Mouse (Mus musculus) left cerebral cortex, adult 2 months (tissue): Measurements from ENCODE around the gene Pcbp3. TPM values are rescaled to one million over a fixed set of nuclear protein-coding genes. Genes with fewer than 3 reads are reported as not detected.
A peak's percentile ranks its signal among the peaks of the same experiment; 100 is the strongest.
"Not testable (repeated sequence)": the region's sequence is repeated elsewhere in the genome, so short reads cannot be mapped to it uniquely, and the experiment has no call there.

Experiments used
- DNase-seq, 2 experiments: peaks; one replicate each; pipeline ENCODE4 v3.0.0; 2021 to 2022; ENCODE audit warnings: low spot score in 2 of 2, mixed read lengths in 1 of 2; ENCODE audit errors: extremely low spot score in 1 of 2
- H3K27ac ChIP-seq: fragments of 200-600 bp; 2 replicates; pipeline ENCODE4 v1.8.1; 2022
- H3K4me3 ChIP-seq: fragments of 200-600 bp; 2 replicates; pipeline ENCODE4 v1.8.1; 2022
- CTCF ChIP-seq: fragments of 200-600 bp; IDR thresholded peaks from 2 replicates; pipeline ENCODE4 v1.8.1; 2022; ENCODE audit warnings: antibody characterized with exemption, mild to moderate bottlenecking, moderate library complexity
- intact Hi-C: fragments of 180-260 bp; cut with DNase I; formaldehyde crosslinking; loops from one replicate; pipeline ENCODE4 v1.15.1; 2025
- total RNA-seq, 2 experiments: library from RNA; stranded (reverse); gene quantifications; 2 replicates each; pipeline ENCODE4 v1.2.3; 2021

Gene Pcbp3
- total RNA-seq, 2 experiments from 2014 or later, result 60.8 to 62.2 TPM

DNA sequence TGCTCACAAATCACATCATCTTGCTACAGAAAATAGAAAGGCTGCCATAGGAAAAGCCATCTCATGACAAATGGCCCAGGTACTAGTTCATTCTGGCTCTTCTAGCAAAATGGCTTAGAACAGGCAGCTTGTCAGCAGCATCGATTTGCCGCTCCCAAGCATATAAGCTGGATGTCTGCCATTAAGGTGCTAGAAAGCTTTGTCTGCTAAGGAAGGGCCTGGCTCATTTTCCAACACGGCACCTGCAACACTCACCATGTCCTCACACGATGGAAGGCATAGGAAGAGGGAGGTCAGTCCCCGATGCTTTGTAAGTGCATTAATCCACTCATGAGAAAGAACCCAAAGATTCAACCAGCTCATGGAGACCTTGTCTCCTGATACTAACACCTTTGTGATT, 182.5 kb downstream of the Pcbp3 start:
- H3K27ac ChIP-seq, result no peak overlapping the region

DNA sequence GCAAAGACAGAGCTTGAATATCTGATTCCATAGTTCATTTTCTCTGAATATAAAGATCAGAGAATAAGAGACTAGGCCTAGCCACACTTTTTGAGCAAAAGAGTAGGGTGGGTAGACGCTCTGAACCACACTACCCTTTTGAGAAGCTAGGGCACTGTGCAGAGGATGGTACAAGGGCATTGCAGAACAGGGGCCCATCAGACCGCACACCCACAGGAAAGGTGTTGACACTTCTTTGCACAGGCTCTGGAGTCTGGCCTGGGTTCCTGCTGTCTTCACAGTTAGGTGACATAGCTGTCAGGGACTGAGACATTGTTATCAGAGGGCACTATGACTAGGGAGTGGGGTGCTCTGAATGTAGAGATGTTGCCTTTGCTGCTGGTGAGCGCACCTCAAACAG, 190.1 kb downstream of the Pcbp3 start:
- no peak for DNase-seq
- intact Hi-C loops, result no loop called here
- TF ChIP-seq CTCF, result no peak
- H3K27ac ChIP-seq, result no peak overlapping the region
- no peak overlapping the region for H3K4me3 ChIP-seq

More for the DNA sequence above, 182.5 kb downstream of the Pcbp3 start:
- no peak for TF ChIP-seq CTCF
- no peak overlapping the region for H3K4me3 ChIP-seq
- intact Hi-C loops, result no loop called here
- no peak for DNase-seq

DNA sequence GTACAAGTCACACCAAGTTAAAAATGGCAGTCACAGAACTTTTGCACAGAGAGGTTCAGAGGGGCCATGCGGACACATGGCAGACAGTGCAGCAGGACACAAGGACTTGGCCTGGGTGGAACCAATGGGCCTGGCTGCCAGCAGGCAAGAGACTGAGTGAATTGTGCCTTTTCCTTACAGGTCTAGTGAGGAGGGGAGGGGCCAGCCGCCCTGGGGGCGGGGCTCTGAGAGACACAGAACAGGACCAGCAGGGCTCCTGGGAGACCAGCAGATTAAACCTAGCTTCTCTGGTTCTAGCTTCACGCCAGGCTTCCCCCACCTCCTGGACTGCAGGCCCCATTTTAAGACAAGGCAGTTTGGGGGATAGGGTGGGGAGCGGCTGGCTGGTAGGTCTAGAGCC, 190.6 kb downstream of the Pcbp3 start:
- intact Hi-C loops, result no loop called here
- no peak for TF ChIP-seq CTCF
- Histone ChIP-seq H3K27ac (no peak overlapping the region), H3K4me3 (no peak overlapping the region)
- no peak for DNase-seq

DNA sequence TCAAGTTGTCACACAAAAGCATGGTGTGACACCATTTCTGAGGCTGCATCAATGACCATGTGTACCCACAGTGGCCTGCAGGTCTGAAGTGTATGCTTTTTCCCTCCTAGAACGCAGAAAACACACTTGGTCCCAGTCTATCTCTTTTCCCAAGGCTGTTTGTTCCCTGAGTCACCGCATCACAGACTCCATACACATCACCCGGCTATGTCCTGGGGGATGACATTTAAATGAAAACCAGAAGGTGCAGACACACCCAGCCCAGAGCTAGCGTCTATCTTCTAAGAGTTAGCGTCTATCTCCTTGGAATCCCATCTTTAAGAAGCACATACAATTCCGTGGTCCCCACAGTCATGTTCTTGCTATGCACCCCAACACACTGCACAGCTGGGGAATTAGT, 192.1 kb downstream of the Pcbp3 start:
- no peak for DNase-seq
- Histone ChIP-seq H3K27ac (no peak overlapping the region), H3K4me3 (no peak overlapping the region)
- intact Hi-C loops, result no loop called here
- no peak for TF ChIP-seq CTCF

DNA sequence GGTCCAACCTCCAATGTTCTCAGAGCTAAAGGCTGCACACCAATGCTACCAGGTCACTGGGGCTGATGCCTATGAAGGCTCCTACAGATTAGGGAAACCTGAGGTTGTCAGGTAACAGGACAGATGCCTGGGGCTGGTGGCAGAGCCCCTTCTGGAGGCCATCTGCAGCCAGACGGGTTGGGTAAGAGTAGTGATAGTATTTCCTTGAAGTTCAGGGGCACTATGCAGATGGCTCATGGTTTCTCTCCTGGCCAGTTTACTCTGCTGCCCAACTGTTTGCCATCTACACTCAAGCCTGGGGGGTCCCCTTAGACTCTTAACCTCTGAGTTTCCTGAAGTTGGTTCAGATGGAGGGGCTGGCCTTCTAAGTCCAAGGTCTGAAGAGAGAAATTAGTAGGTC, 195.5 kb downstream of the Pcbp3 start:
- DNase-seq, result no peak
- TF ChIP-seq CTCF, result no peak
- H3K27ac ChIP-seq, result no peak overlapping the region
- intact Hi-C loops, result no loop called here
- H3K4me3 ChIP-seq, result no peak overlapping the region

- H3K4me3 ChIP-seq, result no peak overlapping the region
- H3K27ac ChIP-seq, result no peak overlapping the region
- intact Hi-C loops, result no loop called here
- TF ChIP-seq CTCF, result no peak
- DNase-seq, result no peak
Measured at GRCm38 (mm10) chr10:76764927-76765326, 196.8 kb downstream of the Pcbp3 start.

GRCm38 (mm10) chr10:76763016-76763415, 198.7 kb downstream of the Pcbp3 start:
- Histone ChIP-seq H3K27ac (no peak overlapping the region), H3K4me3 (no peak overlapping the region)
- intact Hi-C loops, result no loop called here
- no peak for TF ChIP-seq CTCF
- peak in 1 of 2 experiments; percentile 5 for DNase-seq

- no peak overlapping the region for H3K4me3 ChIP-seq
- H3K27ac ChIP-seq, result no peak overlapping the region
- intact Hi-C loops, result no loop called here
- TF ChIP-seq CTCF, result no peak
- DNase-seq, result peak in 1 of 2 experiments; percentile 11
Measured at GRCm38 (mm10) chr10:76762411-76762810, 199.3 kb downstream of the Pcbp3 start.

- no peak for TF ChIP-seq CTCF
- intact Hi-C loops, result no loop called here
- H3K4me3 ChIP-seq, result no peak overlapping the region
- peak in 1 of 2 experiments; percentile 7 for DNase-seq
- H3K27ac ChIP-seq, result no peak overlapping the region
Measured at GRCm38 (mm10) chr10:76759878-76760277, 201.8 kb downstream of the Pcbp3 start.

DNA sequence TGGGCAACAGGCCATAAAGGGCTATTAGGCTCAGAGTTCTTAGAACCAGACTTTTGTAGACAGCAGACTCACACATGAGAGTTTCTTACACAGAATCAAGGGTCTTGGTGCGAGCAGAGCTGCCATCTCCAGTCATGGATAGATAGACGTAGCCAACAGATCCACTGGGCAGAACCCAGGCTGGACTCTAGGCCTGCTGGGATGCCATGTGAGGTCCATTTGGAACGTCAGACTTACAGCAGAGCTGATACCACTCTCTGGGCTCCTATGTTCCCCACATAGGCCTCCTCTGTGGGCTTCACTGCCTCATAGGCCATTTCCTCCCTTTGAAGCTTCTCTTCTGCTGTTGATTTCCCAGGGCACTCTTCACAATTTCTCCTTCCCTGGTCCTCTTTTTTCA, 208.0 kb downstream of the Pcbp3 start:
- no peak overlapping the region for H3K27ac ChIP-seq
- H3K4me3 ChIP-seq, result no peak overlapping the region
- no peak for TF ChIP-seq CTCF
- peak in 1 of 2 experiments; percentile 2 for DNase-seq
- intact Hi-C loops, result no loop called here

DNA sequence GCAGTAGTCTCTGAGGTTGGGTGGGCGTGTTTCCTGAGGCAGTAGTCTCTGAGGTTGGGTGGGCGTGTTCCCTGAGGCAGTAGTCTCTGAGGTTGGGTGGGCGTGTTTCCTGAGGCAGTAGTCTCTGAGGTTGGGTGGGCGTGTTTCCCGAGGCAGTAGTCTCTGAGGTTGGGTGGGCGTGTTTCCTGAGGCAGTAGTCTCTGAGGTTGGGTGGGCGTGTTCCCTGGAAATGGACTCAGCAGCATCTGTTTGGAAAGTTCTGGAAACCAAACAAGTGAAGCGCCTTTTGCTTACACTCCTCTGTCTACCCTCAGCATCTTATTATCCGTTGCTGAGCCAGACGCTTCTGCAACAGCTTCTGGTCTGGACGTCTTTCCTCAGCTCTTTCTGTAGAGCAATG, 217.4 kb downstream of the Pcbp3 start:
- intact Hi-C loops, H3K4me3 ChIP-seq, H3K27ac ChIP-seq: not testable (repeated sequence)
- DNase-seq, result peak; percentile 36 to 56

GRCm38 (mm10) chr10:76736764-76737163, 224.9 kb downstream of the Pcbp3 start:
- intact Hi-C loops, result no loop called here
- Histone ChIP-seq H3K4me3 (no peak overlapping the region), H3K27ac (no peak overlapping the region)
- TF ChIP-seq CTCF, result no peak
- peak in 1 of 2 experiments; percentile 9 for DNase-seq

- peak; percentile 92 for TF ChIP-seq CTCF
- peak; percentile 77 to 86 for DNase-seq
- intact Hi-C loops, result loop anchor here (1.0 to 5.0 kb wide), 5 partner anchors 68 to 280 kb away; partner anchors contain the start of genes Col6a2, Mcm3ap and Ybey
- no peak overlapping the region for H3K27ac ChIP-seq
- no peak overlapping the region for H3K4me3 ChIP-seq
Measured at GRCm38 (mm10) chr10:76734979-76735378, 226.7 kb downstream of the Pcbp3 start.
